Mouse (Mus musculus) T-cell, adult 66 days (primary cell): ENCODE measurements around the gene Ccn5. TPM values are rescaled to one million over a fixed set of nuclear protein-coding genes. Genes with fewer than 3 reads are reported as not detected.

ENCODE experiments used
- total RNA-seq, 2 experiments: library from RNA; stranded (reverse); gene quantifications; 3 replicates in 1 of 2; 4 replicates in 1 of 2; pipeline ENCODE4 v1.2.4; 2023

Gene Ccn5
- total RNA-seq = not detected

GRCm38 (mm10) chr2:163820607-163821006 lies at the start of gene Ccn5:
TSS of gene Ccn5 (plus strand) at chr2:163820861.

GRCm38 (mm10) chr2:163853461-163853901 lies 32.8 kb downstream of the Ccn5 start, which contains the start of gene Kcnk15:
TSS of gene Kcnk15 (plus strand) at chr2:163853651.

Other genes starting within 250 kb of the Ccn5 start
- 10 to 100 TPM; 60.4 to 65.1 TPM for gene Ttpal, start 218.5 kb upstream of the Ccn5 start, total RNA-seq
- gene Serinc3, start 175.7 kb upstream of the Ccn5 start, total RNA-seq = 100 to 1,000 TPM; 635 to 716 TPM
- gene Pkig, start 162.5 kb upstream of the Ccn5 start, total RNA-seq = 10 to 100 TPM; 21.8 to 24.7 TPM
- 10 to 100 TPM; 11.4 to 15.4 TPM for gene Ada, start 70.6 kb upstream of the Ccn5 start, total RNA-seq
- gene Kcnk15, start 32.8 kb downstream of the Ccn5 start, total RNA-seq = not detected
- gene Rims4, start 97.8 kb downstream of the Ccn5 start, total RNA-seq = not detected
- gene Ywhab, start 174.1 kb downstream of the Ccn5 start, total RNA-seq = 100 to 1,000 TPM; 130 to 135 TPM
- 10 to 100 TPM in 1 of 2 experiments, 1 to 10 TPM in 1; 5.3 to 11.1 TPM for gene Pabpc1l, start 204.6 kb downstream of the Ccn5 start, total RNA-seq
- 100 to 1,000 TPM; 323 to 326 TPM for gene Stk4, start 249.5 kb downstream of the Ccn5 start, total RNA-seq